Comparison of ENCODE assay signal across 9 mouse cellular contexts in the genomic region with DNA sequence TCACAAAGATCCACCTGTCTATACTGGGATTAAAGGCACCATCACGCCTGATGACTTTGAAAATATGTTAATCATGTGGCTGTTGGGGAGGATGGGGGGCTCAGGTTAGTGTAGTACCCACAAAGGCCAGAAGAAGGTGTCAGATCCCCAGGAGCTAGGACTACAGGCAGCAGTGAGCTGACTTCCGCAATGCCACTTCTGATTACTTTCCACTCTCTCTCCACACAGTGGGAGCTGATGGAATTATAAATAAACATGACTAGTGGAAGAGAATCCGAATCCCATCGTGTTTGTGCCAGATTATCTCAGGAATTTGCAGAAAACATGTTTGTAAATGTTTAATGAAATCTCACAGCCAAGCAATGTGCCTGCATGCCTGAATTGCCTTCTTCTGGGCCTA. TPM values are rescaled to one million over a fixed set of nuclear protein-coding genes. Genes with fewer than 3 reads are reported as not detected.
A peak's percentile ranks its signal among the peaks of the same experiment; 100 is the strongest.
DNase-seq lines count a peak whose midpoint lies in the region; ATAC-seq and TF ChIP-seq lines count a peak whose summit lies in the region.
"Had no signal": no experiment of that assay in that cellular context is flagged by ENCODE, and none has a peak within 500 bp of the region (broad histone marks: within the 10 kb centered on the region; RNA-seq: fewer than 3 reads in every experiment).

No protein-coding gene starts in this region.

- no peak overlapping the region for H3K27ac ChIP-seq in midbrain, embryonic 11.5 days (ENCODE audit: low read depth, low read length)
- H3K27ac ChIP-seq in midbrain, embryonic 16.5 days (ENCODE audit: low read length) = no peak overlapping the region
- H3K27ac ChIP-seq in kidney, embryonic 15.5 days = peak overlapping the region; percentile 20; the same call in 1 of the 2 replicates
- H3K27ac ChIP-seq in small intestine, adult 2 months (ENCODE audit: insufficient read depth, low read depth, low read length) = no peak overlapping the region

- 0 out of 2 replicates have a peak, but pooled peaks have one; percentile 24 for ATAC-seq in midbrain, embryonic 11.5 days (ENCODE audit: low FRiP score)
- no peak for ATAC-seq in midbrain, embryonic 16.5 days
- ATAC-seq in kidney, embryonic 15.5 days (replicated peaks; ENCODE audit: low FRiP score) = no peak

- peaks cover 10% of the 10 kb centered on the region for H3K4me1 ChIP-seq in midbrain, embryonic 11.5 days (ENCODE audit: control insufficient read depth, insufficient read depth, low read length)
- H3K4me1 ChIP-seq in midbrain, embryonic 16.5 days (ENCODE audit: control insufficient read depth, insufficient read depth, low read length) = no peaks in the 10 kb centered on the region
- peaks cover 38% of the 10 kb centered on the region for H3K4me1 ChIP-seq in kidney, embryonic 15.5 days
- peaks cover 12% of the 10 kb centered on the region; the same call in 1 of the 2 replicates for H3K4me1 ChIP-seq in small intestine, adult 2 months (ENCODE audit: control insufficient read depth, insufficient read depth, insufficient read length, low read length)

- no peak overlapping the region for H3K4me3 ChIP-seq in midbrain, embryonic 11.5 days (ENCODE audit: low read depth, low read length)
- H3K4me3 ChIP-seq in midbrain, embryonic 16.5 days (ENCODE audit: low read depth, low read length) = no peak overlapping the region
- H3K4me3 ChIP-seq in kidney, embryonic 15.5 days (replicated peaks) = no peak overlapping the region
- H3K4me3 ChIP-seq in small intestine, adult 2 months (ENCODE audit: low read depth, low read length) = no peak overlapping the region

- no peak overlapping the region for H3K4me2 ChIP-seq in midbrain, embryonic 11.5 days
- no peak overlapping the region for H3K4me2 ChIP-seq in midbrain, embryonic 16.5 days (ENCODE audit: low read length)
- no peak overlapping the region for H3K4me2 ChIP-seq in kidney, embryonic 15.5 days

- H3K9me3 ChIP-seq in midbrain, embryonic 11.5 days (ENCODE audit: control insufficient read depth, low read length) = no peaks in the 10 kb centered on the region
- no peaks in the 10 kb centered on the region for H3K9me3 ChIP-seq in midbrain, embryonic 16.5 days (replicated peaks; ENCODE audit: control insufficient read depth, low read length, poor library complexity, severe bottlenecking)
- no peaks in the 10 kb centered on the region for H3K9me3 ChIP-seq in kidney, embryonic 15.5 days (replicated peaks)

- WGBS in midbrain, embryonic 11.5 days = 40% methylated on average over 4 of the region's 4 CpGs
- 26% methylated on average over 4 of the region's 4 CpGs for WGBS in midbrain, embryonic 16.5 days
- WGBS in kidney, embryonic 15.5 days = 50% methylated on average over 4 of the region's 4 CpGs
- 53% methylated on average over 4 of the region's 4 CpGs for WGBS in small intestine, adult 2 months

- H3K9ac ChIP-seq in midbrain, embryonic 11.5 days (ENCODE audit: low read length) = no peak overlapping the region
- no peak overlapping the region for H3K9ac ChIP-seq in midbrain, embryonic 16.5 days (ENCODE audit: low read depth, low read length)
- H3K9ac ChIP-seq in kidney, embryonic 15.5 days = no peak overlapping the region

- H3K27me3 ChIP-seq in midbrain, embryonic 11.5 days (ENCODE audit: control insufficient read depth, insufficient read depth, low read length) = no peaks in the 10 kb centered on the region
- no peaks in the 10 kb centered on the region for H3K27me3 ChIP-seq in midbrain, embryonic 16.5 days (ENCODE audit: control insufficient read depth, insufficient read depth, low read depth, low read length)
- H3K27me3 ChIP-seq in kidney, embryonic 15.5 days = no peaks in the 10 kb centered on the region
- H3K27me3 ChIP-seq in small intestine, adult 2 months (ENCODE audit: control insufficient read depth, insufficient read depth, low read length) = no peaks in the 10 kb centered on the region

- TF ChIP-seq CTCF in small intestine, adult 2 months (IDR thresholded peaks at IDR 0.05; ENCODE audit: extremely low read depth, insufficient read length, insufficient replicate concordance, low read depth, low read length) = 0 out of 2 replicates have a peak, but pooled peaks have one; percentile 15

- H3K36me3 ChIP-seq in midbrain, embryonic 11.5 days (ENCODE audit: control insufficient read depth, insufficient read depth, low read length) = no peaks in the 10 kb centered on the region
- no peaks in the 10 kb centered on the region for H3K36me3 ChIP-seq in midbrain, embryonic 16.5 days (ENCODE audit: control insufficient read depth, insufficient read depth, low read length)
- no peaks in the 10 kb centered on the region for H3K36me3 ChIP-seq in kidney, embryonic 15.5 days
- no peaks in the 10 kb centered on the region for H3K36me3 ChIP-seq in small intestine, adult 2 months (ENCODE audit: control insufficient read depth, insufficient read depth, low read length)

- TF ChIP-seq POLR2A in small intestine, adult 2 months (IDR thresholded peaks at IDR 0.05; ENCODE audit: low read depth, low read length) = no peak

- peak; percentile 38 for DNase-seq in adrenal gland, postnatal 14 days
- no peak for DNase-seq in adrenal gland, postnatal 36 days
- DNase-seq in midbrain, embryonic 11.5 days (ENCODE audit: low spot score, missing footprints) = no peak
- DNase-seq in ovary, postnatal 10 days (ENCODE audit: low spot score) = no peak
- DNase-seq in c-Kit-positive CD71-positive TER-119-positive erythroid progenitor cells, embryonic 14.5 days (ENCODE audit: low spot score) = no peak
- DNase-seq: heart, adult 11 months had no signal

RNA-seq across cellular contexts. Expression of a gene that starts 46.1 kb away (rescaled TPM):
- 10.3 and 12.0 TPM in 2 replicates for total RNA-seq in adrenal gland, postnatal 14 days (2021)
- 10 to 100 TPM; 13.8 to 14.6 TPM for total RNA-seq in adrenal gland, postnatal 36 days (2021)
- 10.4 and 10.5 TPM in 2 replicates for polyA plus RNA-seq in midbrain, embryonic 11.5 days (2014; fragmentation: Nextera tagmentation; extraction: Ambion mirVana)
- polyA plus RNA-seq in midbrain, embryonic 16.5 days (2015; fragmentation: Nextera tagmentation; extraction: Ambion mirVana) = 10.1 and 12.8 TPM in 2 replicates
- 14.1 and 14.4 TPM in 2 replicates for polyA plus RNA-seq in kidney, embryonic 15.5 days (2015; fragmentation: Nextera tagmentation; extraction: Ambion mirVana)
- polyA plus RNA-seq in small intestine, adult 2 months (2012; rRNA removed) = 18.8 and 38.2 TPM in 2 replicates
